Mouse (Mus musculus) heart, embryonic 13.5 days (tissue): ENCODE measurements around the gene Dnajc17. TPM values are rescaled to one million over a fixed set of nuclear protein-coding genes. Genes with fewer than 3 reads are reported as not detected.

ENCODE experiments used
- ATAC-seq: fragments of 200-750 bp; cut with Nextera tagmentation; 2 replicates; pipeline ENCODE4 v1.8.0; 2017; ENCODE audit warnings: moderate TSS enrichment; ENCODE audit not compliant: insufficient number of reproducible peaks, low FRiP score, low TSS enrichment; ENCODE audit errors: extremely low read depth
- H3K27ac ChIP-seq: fragments of 300-500 bp; sonication (generic); replicated peaks from 2 replicates; pipeline ENCODE4 v1.5.1; 2015; ENCODE audit warnings: moderate library complexity, mild to moderate bottlenecking, inconsistent platforms
- H3K27me3 ChIP-seq: fragments of 300-500 bp; sonication (generic); replicated peaks from 2 replicates; pipeline ENCODE4 v1.6.1; 2015; ENCODE audit warnings: mild to moderate bottlenecking, inconsistent platforms
- H3K36me3 ChIP-seq: fragments of 300-500 bp; sonication (generic); 2 replicates; pipeline ENCODE4 v1.6.1; 2015; ENCODE audit warnings: mild to moderate bottlenecking, inconsistent platforms
- H3K4me1 ChIP-seq: fragments of 300-500 bp; sonication (generic); 2 replicates; pipeline ENCODE4 v1.6.1; 2015; ENCODE audit warnings: inconsistent platforms
- H3K4me2 ChIP-seq: fragments of 300-500 bp; sonication (generic); 2 replicates; pipeline ENCODE4 v1.6.1; 2015; ENCODE audit warnings: inconsistent platforms, mild to moderate bottlenecking, moderate library complexity
- H3K4me3 ChIP-seq: fragments of 300-500 bp; sonication (generic); 2 replicates; pipeline ENCODE4 v1.5.1; 2015; ENCODE audit warnings: moderate library complexity, mild to moderate bottlenecking, inconsistent platforms
- H3K9ac ChIP-seq: fragments of 300-500 bp; sonication (generic); 2 replicates; pipeline ENCODE4 v1.6.1; 2015; ENCODE audit warnings: inconsistent platforms, mild to moderate bottlenecking, moderate library complexity
- H3K9me3 ChIP-seq: fragments of 300-500 bp; sonication (generic); 2 replicates; pipeline ENCODE4 v1.6.1; 2016; ENCODE audit warnings: inconsistent platforms
- WGBS: fragments of 180-500 bp; shearing (Covaris S2); methylation state at CpG from one replicate; pipeline ENCODE4 v1.1.7; 2015; ENCODE audit warnings: mixed read lengths; 5-methylcytosine and 5-hydroxymethylcytosine counted together
- polyA plus RNA-seq: library from polyadenylated mRNA; unstranded; fragments of >200 nt; fragmentation: Nextera tagmentation; extraction: Ambion mirVana; gene quantifications from 2 replicates; pipeline ENCODE4 v1.2.1, GENCODE M21; 2015

The Dnajc17 gene
- polyA plus RNA-seq, 1 experiment from 2014 or later, result 11.3 TPM

- no peak for ATAC-seq
Measured at GRCm38 (mm10) chr2:119196316-119197108, 12.1 kb downstream of the Dnajc17 start.

GRCm38 (mm10) chr2:119194140-119194539 is 14.5 kb downstream of the Dnajc17 start:
- Histone ChIP-seq H3K9ac (0 out of 2 replicates have a peak overlapping the region, but pooled peaks have one; percentile 1), H3K27me3 (no peaks in the 10 kb centered on the region)

More at GRCm38 (mm10) chr2:119196316-119197108, 12.1 kb downstream of the Dnajc17 start:
- H3K27ac ChIP-seq, result no peak overlapping the region
- H3K27me3 ChIP-seq, result no peaks in the 10 kb centered on the region
- H3K36me3 ChIP-seq, result no peaks in the 10 kb centered on the region
- H3K9me3 ChIP-seq, result no peaks in the 10 kb centered on the region
- peak overlapping the region; percentile 33; the same call in 1 of the 2 replicates for H3K9ac ChIP-seq
- H3K4me2 ChIP-seq, result no peak overlapping the region
- peaks cover 11% of the 10 kb centered on the region; the same call in 1 of the 2 replicates for H3K4me1 ChIP-seq
- WGBS, result 45% methylated on average over 4 of the region's 4 CpGs
- no peak overlapping the region for H3K4me3 ChIP-seq

GRCm38 (mm10) chr2:119190969-119191368 is 17.6 kb downstream of the Dnajc17 start:
- Histone ChIP-seq H3K4me3 (no peak overlapping the region), H3K27me3 (no peaks in the 10 kb centered on the region), H3K9me3 (no peaks in the 10 kb centered on the region), H3K4me2 (no peak overlapping the region), H3K4me1 (peaks cover 10% of the 10 kb centered on the region), H3K9ac (no peak overlapping the region), H3K36me3 (no peaks in the 10 kb centered on the region), H3K27ac (no peak overlapping the region)
- WGBS, result 79% methylated on average over 5 of the region's 5 CpGs
- ATAC-seq, result no peak

More at GRCm38 (mm10) chr2:119194140-119194539, 14.5 kb downstream of the Dnajc17 start:
- no peak overlapping the region for H3K4me3 ChIP-seq
- WGBS, result 60% methylated on average over 5 of the region's 5 CpGs
- H3K27ac ChIP-seq, result 0 out of 2 replicates have a peak overlapping the region, but pooled peaks have one; percentile 25
- no peak for ATAC-seq
- H3K4me2 ChIP-seq, result no peak overlapping the region
- H3K4me1 ChIP-seq, result peaks cover 12% of the 10 kb centered on the region
- no peaks in the 10 kb centered on the region for H3K36me3 ChIP-seq
- H3K9me3 ChIP-seq, result no peaks in the 10 kb centered on the region

- peak; percentile 61 for ATAC-seq
- Histone ChIP-seq H3K9ac (peak overlapping the region; percentile 12; the same call in 1 of the 2 replicates), H3K4me1 (peaks cover 5% of the 10 kb centered on the region), H3K27ac (no peak overlapping the region), H3K36me3 (peaks cover 14% of the 10 kb centered on the region), H3K27me3 (no peaks in the 10 kb centered on the region), H3K4me2 (peak overlapping the region; percentile 76), H3K9me3 (no peaks in the 10 kb centered on the region), H3K4me3 (peak overlapping the region; percentile 46)
- WGBS, result 7% methylated on average over 15 of the region's 15 CpGs
Measured at GRCm38 (mm10) chr2:119189029-119189710, 19.4 kb downstream of the Dnajc17 start.

GRCm38 (mm10) chr2:119182914-119183313 is 25.7 kb downstream of the Dnajc17 start:
- WGBS, result 81% methylated on average over 7 of the region's 7 CpGs
- H3K36me3 ChIP-seq, result peaks cover 60% of the 10 kb centered on the region
- H3K27me3 ChIP-seq, result no peaks in the 10 kb centered on the region
- no peak for ATAC-seq
- H3K4me3 ChIP-seq, result no peak overlapping the region
- no peaks in the 10 kb centered on the region for H3K4me1 ChIP-seq
- no peak overlapping the region for H3K4me2 ChIP-seq
- no peak overlapping the region for H3K27ac ChIP-seq
- no peak overlapping the region for H3K9ac ChIP-seq
- no peaks in the 10 kb centered on the region for H3K9me3 ChIP-seq

GRCm38 (mm10) chr2:119177384-119177939 is 31.1 kb downstream of the Dnajc17 start:
- Histone ChIP-seq H3K4me3 (no peak overlapping the region), H3K4me1 (peaks cover 22% of the 10 kb centered on the region), H3K9ac (no peak overlapping the region), H3K27ac (no peak overlapping the region), H3K4me2 (no peak overlapping the region), H3K9me3 (no peaks in the 10 kb centered on the region), H3K27me3 (peaks cover 3% of the 10 kb centered on the region; the same call in 1 of the 2 replicates), H3K36me3 (peaks cover 44% of the 10 kb centered on the region)
- ATAC-seq, result no peak
- WGBS, result 86% methylated on average over 5 of the region's 5 CpGs

- Histone ChIP-seq H3K27ac (no peak overlapping the region), H3K9ac (no peak overlapping the region), H3K4me3 (no peak overlapping the region), H3K9me3 (no peaks in the 10 kb centered on the region), H3K27me3 (peaks cover 3% of the 10 kb centered on the region; the same call in 1 of the 2 replicates), H3K4me2 (no peak overlapping the region), H3K4me1 (peaks cover 29% of the 10 kb centered on the region), H3K36me3 (peaks cover 48% of the 10 kb centered on the region)
- WGBS, result 52% methylated on average over 3 of the region's 3 CpGs
- no peak for ATAC-seq
Measured at GRCm38 (mm10) chr2:119176761-119177160, 31.8 kb downstream of the Dnajc17 start.

- H3K4me1 ChIP-seq, result peaks cover 34% of the 10 kb centered on the region
- H3K9me3 ChIP-seq, result no peaks in the 10 kb centered on the region
- no peak for ATAC-seq
- 60% methylated on average over 6 of the region's 6 CpGs for WGBS
- H3K27ac ChIP-seq, result no peak overlapping the region
- H3K36me3 ChIP-seq, result peaks cover 43% of the 10 kb centered on the region
- no peak overlapping the region for H3K4me2 ChIP-seq
- no peak overlapping the region for H3K4me3 ChIP-seq
- H3K27me3 ChIP-seq, result peaks cover 3% of the 10 kb centered on the region; the same call in 1 of the 2 replicates
- no peak overlapping the region for H3K9ac ChIP-seq
Measured at GRCm38 (mm10) chr2:119175614-119176013, 33.0 kb downstream of the Dnajc17 start.

GRCm38 (mm10) chr2:119174866-119175265 is 33.7 kb downstream of the Dnajc17 start:
- H3K27me3 ChIP-seq, result peaks cover 5% of the 10 kb centered on the region; the same call in 1 of the 2 replicates
- no peak for ATAC-seq
- 50% methylated on average over 14 of the region's 14 CpGs for WGBS
- H3K9me3 ChIP-seq, result no peaks in the 10 kb centered on the region
- peaks cover 36% of the 10 kb centered on the region for H3K36me3 ChIP-seq
- no peak overlapping the region for H3K27ac ChIP-seq
- no peak overlapping the region for H3K4me2 ChIP-seq
- H3K4me1 ChIP-seq, result peaks cover 34% of the 10 kb centered on the region
- H3K4me3 ChIP-seq, result no peak overlapping the region
- H3K9ac ChIP-seq, result no peak overlapping the region

- Histone ChIP-seq H3K4me3 (no peak within 1 kb of the TSS), H3K9me3 (no peaks in the 10 kb centered on the region), H3K36me3 (peaks cover 28% of the 10 kb centered on the region), H3K9ac (peak within 1 kb of the TSS; percentile 71), H3K4me2 (peak within 1 kb of the TSS; percentile 56), H3K27me3 (peaks cover 12% of the 10 kb centered on the region; the same call in 1 of the 2 replicates), H3K4me1 (peaks cover 34% of the 10 kb centered on the region), H3K27ac (peak within 1 kb of the TSS; percentile 41; the same call in 1 of the 2 replicates)
- ATAC-seq, result no peak
- 57% methylated on average over 8 of the region's 8 CpGs for WGBS
Measured at GRCm38 (mm10) chr2:119173991-119174651, 34.5 kb downstream of the Dnajc17 start, which contains the start of gene Gm14137. Gene Gm14137 (plus strand): TSS chr2:119174509.
